Mouse (Mus musculus): ENCODE measurements around the gene Cbll1. TPM values are rescaled to one million over a fixed set of nuclear protein-coding genes. Genes with fewer than 3 reads are reported as not detected.
"Not testable (repeated sequence)": the region's sequence is repeated elsewhere in the genome, so short reads cannot be mapped to it uniquely, and the experiment has no call there.

Cbll1 gene
- polyA plus RNA-seq, 1 experiment from 2014 or later = 12.9 TPM

DNA sequence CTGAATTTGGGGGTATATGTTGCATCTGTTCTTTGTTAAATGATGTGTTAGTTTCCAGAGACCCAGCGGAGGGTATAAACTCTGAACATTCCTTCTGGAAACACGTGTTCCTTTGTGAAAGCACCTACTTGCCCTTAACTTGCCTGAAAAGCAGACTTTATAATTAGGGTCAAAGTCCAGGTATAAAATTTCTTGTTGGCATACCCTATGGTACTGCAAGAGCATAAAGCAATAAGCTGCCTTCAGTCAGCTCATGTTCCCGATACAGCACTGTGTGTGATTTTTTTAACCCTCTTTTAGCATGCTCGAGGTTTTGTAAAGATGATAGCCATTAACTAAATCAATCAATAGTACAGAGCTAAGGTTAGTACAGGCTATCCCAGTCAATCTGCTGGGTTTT is 36.8 kb downstream of the Cbll1 start:
- no peak overlapping the region for H3K9ac ChIP-seq (replicated peaks)
- H3K27ac ChIP-seq (replicated peaks) = no peak overlapping the region
- H3K4me3 ChIP-seq = no peak overlapping the region
- no peaks in the 10 kb centered on the region for H3K9me3 ChIP-seq
- no peaks in the 10 kb centered on the region for H3K36me3 ChIP-seq
- ATAC-seq (replicated peaks) = no peak
- no peaks in the 10 kb centered on the region for H3K4me1 ChIP-seq
- 89% methylated on average over 4 of the region's 4 CpGs for WGBS
- H3K27me3 ChIP-seq = no peaks in the 10 kb centered on the region
- H3K4me2 ChIP-seq (replicated peaks) = no peak overlapping the region

DNA sequence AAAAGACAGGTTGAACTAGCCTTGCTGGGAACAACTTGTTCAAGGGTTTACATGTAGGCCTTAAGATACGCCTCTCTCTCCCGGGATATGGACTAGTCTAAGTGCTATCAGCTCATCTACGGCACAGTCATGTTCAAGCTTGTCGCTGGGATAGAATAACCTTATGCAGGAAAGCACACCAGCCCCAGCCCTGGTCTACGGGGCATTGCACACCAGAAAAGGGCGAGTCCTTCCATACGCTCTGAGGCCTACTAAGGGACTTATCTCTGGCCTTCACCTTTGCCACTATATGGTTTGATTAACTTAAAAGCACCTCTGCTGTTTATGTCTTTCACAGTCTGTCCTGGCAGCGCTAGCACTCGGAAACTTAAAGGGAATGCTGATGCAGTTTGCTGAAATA is 38.0 kb downstream of the Cbll1 start:
- Histone ChIP-seq H3K27ac (replicated peaks) (no peak overlapping the region), H3K4me1 (no peaks in the 10 kb centered on the region)
- 93% methylated on average over 9 of the region's 9 CpGs for WGBS

DNA sequence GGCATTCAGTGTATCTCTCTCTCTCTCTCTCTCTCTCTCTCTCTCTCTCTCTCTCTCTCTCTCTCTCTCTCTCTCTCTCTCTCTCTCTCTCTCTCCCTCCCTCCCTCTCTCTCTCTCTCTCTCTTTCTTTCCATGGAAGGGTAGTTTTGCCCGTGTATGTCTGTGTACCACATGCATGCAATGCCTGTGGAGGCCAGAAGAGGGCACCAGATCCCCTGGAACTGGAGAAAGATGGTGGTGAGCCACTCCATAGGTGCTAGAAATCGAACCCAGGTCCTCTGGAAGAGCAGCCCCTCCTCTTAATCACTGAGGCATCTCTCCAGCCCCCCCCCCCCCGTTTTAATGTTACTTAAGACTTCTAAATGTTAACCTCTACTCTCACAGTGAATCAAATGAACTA is 39.1 kb downstream of the Cbll1 start:
- not testable (repeated sequence) for H3K4me3 ChIP-seq; H3K9ac ChIP-seq (replicated peaks)

More for the DNA sequence above, 38.0 kb downstream of the Cbll1 start:
- Histone ChIP-seq H3K4me3 (no peak overlapping the region), H3K9ac (replicated peaks) (no peak overlapping the region), H3K4me2 (replicated peaks) (no peak overlapping the region), H3K9me3 (no peaks in the 10 kb centered on the region), H3K36me3 (no peaks in the 10 kb centered on the region), H3K27me3 (no peaks in the 10 kb centered on the region)
- no peak for ATAC-seq (replicated peaks)

DNA sequence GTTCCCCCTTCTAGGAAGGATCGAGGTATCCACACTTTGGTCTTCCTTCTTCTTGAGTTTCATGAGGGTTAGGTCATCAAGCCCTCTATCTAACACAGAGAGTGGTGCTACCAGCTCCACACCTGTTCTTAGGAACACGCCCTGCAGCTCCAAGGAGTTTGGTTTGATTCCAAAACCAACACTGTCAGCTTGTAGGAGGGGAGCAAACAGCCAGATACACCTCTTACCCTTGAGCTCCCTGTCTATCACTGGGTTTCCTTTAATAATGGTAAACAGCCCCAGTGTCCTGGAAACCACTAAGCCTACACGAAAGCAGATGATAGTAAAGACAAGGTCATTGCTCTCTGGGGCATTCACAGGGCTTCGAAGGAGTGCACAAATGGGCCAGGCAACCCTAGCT is 40.9 kb downstream of the Cbll1 start:
- no peak overlapping the region for H3K9ac ChIP-seq (replicated peaks)
- no peaks in the 10 kb centered on the region for H3K27me3 ChIP-seq
- H3K36me3 ChIP-seq = no peaks in the 10 kb centered on the region
- H3K4me1 ChIP-seq = no peaks in the 10 kb centered on the region
- no peak for ATAC-seq (replicated peaks)
- H3K27ac ChIP-seq (replicated peaks) = no peak overlapping the region
- no peaks in the 10 kb centered on the region for H3K9me3 ChIP-seq
- 82% methylated on average over 4 of the region's 4 CpGs for WGBS
- H3K4me2 ChIP-seq (replicated peaks) = no peak overlapping the region
- no peak overlapping the region for H3K4me3 ChIP-seq

More for the DNA sequence above, 39.1 kb downstream of the Cbll1 start:
- not testable (repeated sequence) for H3K4me1 ChIP-seq; H3K4me2 ChIP-seq (replicated peaks); H3K36me3 ChIP-seq; ATAC-seq (replicated peaks); H3K27ac ChIP-seq (replicated peaks); H3K9me3 ChIP-seq; H3K27me3 ChIP-seq
- WGBS = 50% methylated on average over 3 of the region's 3 CpGs

DNA sequence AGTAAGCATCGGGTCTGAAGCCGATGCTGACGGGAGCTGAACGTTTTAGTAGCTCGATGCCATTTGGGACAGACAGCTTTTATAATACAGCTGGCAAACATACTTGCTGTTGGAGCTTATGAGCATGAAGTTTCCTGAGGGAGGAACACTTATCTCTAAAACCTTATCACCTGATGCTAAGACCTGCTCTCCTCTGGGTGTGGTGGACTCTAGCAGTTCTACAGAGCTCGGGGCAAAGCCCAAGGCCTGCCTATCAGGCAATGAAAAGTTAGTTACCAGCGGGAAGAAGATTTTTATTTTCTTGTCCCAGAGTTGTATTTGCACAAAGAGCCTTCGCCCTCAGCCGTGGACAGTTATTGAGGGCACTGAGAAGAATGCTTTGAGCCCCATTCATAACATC is 43.1 kb downstream of the Cbll1 start:
- H3K27me3 ChIP-seq = no peaks in the 10 kb centered on the region
- H3K4me2 ChIP-seq (replicated peaks) = no peak overlapping the region
- WGBS = 80% methylated on average over 9 of the region's 9 CpGs
- H3K9me3 ChIP-seq = no peaks in the 10 kb centered on the region
- no peak for ATAC-seq (replicated peaks)
- H3K4me1 ChIP-seq = no peaks in the 10 kb centered on the region
- H3K9ac ChIP-seq (replicated peaks) = no peak overlapping the region
- H3K4me3 ChIP-seq = no peak overlapping the region
- no peak overlapping the region for H3K27ac ChIP-seq (replicated peaks)
- H3K36me3 ChIP-seq = no peaks in the 10 kb centered on the region

DNA sequence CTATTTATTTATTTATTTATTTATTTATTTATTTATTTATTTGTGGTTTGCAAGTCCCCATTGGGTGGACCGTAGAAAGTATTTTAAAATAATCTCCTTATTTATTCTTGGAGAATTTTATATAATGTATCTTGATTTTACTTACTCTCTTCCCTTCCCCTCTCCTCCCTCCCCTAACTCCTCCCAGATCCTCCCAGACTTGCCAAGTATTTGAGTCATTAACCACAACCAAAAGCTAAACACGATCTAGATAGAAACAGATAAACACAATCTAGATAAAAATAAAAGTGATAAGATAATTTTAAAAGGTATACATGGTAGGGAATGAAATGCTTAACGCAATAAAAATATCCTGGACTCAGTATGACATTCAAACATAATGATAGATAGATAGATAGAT is 50.1 kb downstream of the Cbll1 start:
- Histone ChIP-seq H3K9ac (replicated peaks) (no peak overlapping the region), H3K36me3 (no peaks in the 10 kb centered on the region), H3K4me1 (peaks cover 1% of the 10 kb centered on the region; the same call in 1 of the 2 replicates), H3K27me3 (no peaks in the 10 kb centered on the region), H3K4me2 (replicated peaks) (no peak overlapping the region), H3K4me3 (no peak overlapping the region), H3K9me3 (no peaks in the 10 kb centered on the region), H3K27ac (replicated peaks) (no peak overlapping the region)
- WGBS = 96% methylated on average over 3 of the region's 3 CpGs
- ATAC-seq (replicated peaks) = no peak

DNA sequence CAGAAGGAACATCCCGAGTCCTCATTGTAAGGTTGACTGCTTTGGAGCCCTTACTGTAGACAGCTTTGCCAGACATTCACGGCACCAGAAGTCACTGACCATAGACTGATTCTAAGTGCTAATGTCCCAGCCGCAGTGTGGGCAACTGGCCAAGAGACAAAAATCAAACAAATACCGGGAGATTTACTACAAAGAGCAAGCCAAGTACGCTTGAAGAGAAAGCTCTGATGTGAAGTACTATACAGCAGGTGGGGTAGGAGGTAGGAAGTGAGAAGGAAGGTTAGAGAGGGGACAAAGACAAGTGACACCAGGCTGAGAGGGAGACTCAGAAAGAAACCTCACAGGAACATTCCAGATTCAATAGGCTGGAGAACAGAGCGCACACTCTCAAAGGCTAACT is 54.6 kb downstream of the Cbll1 start:
- 64% methylated on average over 6 of the region's 6 CpGs for WGBS
- peaks cover 8% of the 10 kb centered on the region; the same call in 1 of the 2 replicates for H3K4me1 ChIP-seq
- H3K9me3 ChIP-seq = no peaks in the 10 kb centered on the region
- no peak overlapping the region for H3K4me2 ChIP-seq (replicated peaks)
- H3K9ac ChIP-seq (replicated peaks) = no peak overlapping the region
- no peaks in the 10 kb centered on the region for H3K27me3 ChIP-seq
- no peak overlapping the region for H3K4me3 ChIP-seq
- H3K27ac ChIP-seq (replicated peaks) = no peak overlapping the region
- no peaks in the 10 kb centered on the region for H3K36me3 ChIP-seq
- ATAC-seq (replicated peaks) = no peak

DNA sequence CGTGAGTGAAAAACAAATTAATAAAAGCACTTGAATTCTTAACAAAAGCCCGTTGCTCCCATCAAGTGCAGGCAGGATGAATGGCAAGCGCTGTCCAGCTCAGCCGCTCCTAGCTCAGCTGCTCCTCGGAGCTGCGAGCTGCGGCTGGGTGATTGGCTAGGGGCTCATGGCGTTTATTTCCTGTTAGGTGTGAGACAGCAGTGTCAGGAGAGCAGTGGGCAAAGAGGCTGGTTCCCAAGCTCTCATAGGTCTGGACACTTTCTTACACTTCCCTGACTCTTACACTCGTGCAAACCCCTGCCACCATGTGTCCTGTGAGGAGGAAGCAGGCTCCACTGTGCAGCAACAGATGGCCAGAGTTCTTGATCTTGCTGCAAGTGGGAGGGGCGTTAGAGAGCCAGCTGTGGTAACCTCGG is 55.3 kb downstream of the Cbll1 start:
- Histone ChIP-seq H3K4me2 (replicated peaks) (peak overlapping the region; percentile 42), H3K4me1 (peaks cover 8% of the 10 kb centered on the region; the same call in 1 of the 2 replicates), H3K9me3 (no peaks in the 10 kb centered on the region), H3K27me3 (no peaks in the 10 kb centered on the region), H3K36me3 (no peaks in the 10 kb centered on the region), H3K27ac (replicated peaks) (no peak overlapping the region), H3K4me3 (peak overlapping the region; percentile 22), H3K9ac (replicated peaks) (0 out of 2 replicates have a peak overlapping the region, but pooled peaks have one; percentile 15)
- 0 out of 2 replicates have a peak, but pooled peaks have one; percentile 55 for ATAC-seq (replicated peaks)
- WGBS = 2% methylated on average over 11 of the region's 11 CpGs

DNA sequence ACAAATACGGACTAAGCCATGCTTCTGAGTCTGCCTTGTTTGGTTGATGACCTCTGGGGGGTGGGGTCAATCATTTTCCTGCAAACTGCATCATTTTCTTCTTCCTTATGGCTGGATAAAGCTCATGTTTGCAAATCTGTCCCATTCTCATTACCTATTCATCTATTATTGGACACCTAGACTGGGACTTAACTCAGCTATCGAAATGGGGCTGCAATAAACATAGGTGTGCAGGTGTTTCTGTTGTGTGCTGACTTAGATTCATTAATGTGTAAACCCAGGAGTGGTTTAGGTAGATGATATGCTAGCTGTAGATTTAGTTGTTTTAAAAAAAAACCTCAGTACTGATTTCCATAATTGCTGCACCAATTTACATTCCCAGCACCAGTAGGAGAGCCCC is 59.8 kb downstream of the Cbll1 start:
- WGBS = 70% methylated on average over 2 of the region's 2 CpGs
- Histone ChIP-seq H3K27ac (replicated peaks) (no peak overlapping the region), H3K9ac (replicated peaks) (no peak overlapping the region), H3K4me3 (no peak overlapping the region), H3K4me2 (replicated peaks) (no peak overlapping the region), H3K27me3 (no peaks in the 10 kb centered on the region), H3K36me3 (no peaks in the 10 kb centered on the region), H3K4me1 (peaks cover 8% of the 10 kb centered on the region; the same call in 1 of the 2 replicates), H3K9me3 (no peaks in the 10 kb centered on the region)
- ATAC-seq (replicated peaks) = no peak

DNA sequence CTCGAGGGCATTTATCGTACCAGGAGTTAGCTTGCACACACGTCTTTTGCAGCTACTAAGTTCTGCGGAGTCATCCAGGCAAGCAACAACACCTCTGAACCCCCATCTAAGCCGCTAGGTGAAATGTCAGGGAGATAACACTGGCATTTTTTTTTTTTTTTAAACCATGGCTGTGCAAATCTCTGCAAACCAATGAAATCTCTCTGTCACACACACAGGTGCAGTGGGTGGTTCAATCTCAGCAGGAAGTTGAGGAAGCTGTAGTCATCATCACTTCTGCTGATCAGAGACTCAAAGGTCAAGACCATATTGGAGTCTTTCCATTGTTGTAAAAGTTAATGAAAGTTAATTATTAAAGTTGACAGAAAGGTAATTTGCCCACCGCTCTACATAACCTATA is 61.6 kb downstream of the Cbll1 start:
- Histone ChIP-seq H3K4me3 (no peak overlapping the region), H3K36me3 (no peaks in the 10 kb centered on the region), H3K4me2 (replicated peaks) (no peak overlapping the region), H3K9ac (replicated peaks) (no peak overlapping the region), H3K27me3 (no peaks in the 10 kb centered on the region), H3K4me1 (no peaks in the 10 kb centered on the region), H3K9me3 (no peaks in the 10 kb centered on the region), H3K27ac (replicated peaks) (no peak overlapping the region)
- 82% methylated on average over 6 of the region's 6 CpGs for WGBS
- no peak for ATAC-seq (replicated peaks)

Other genes starting within 250 kb of the Cbll1 start
- gene Lamb1, start 234.4 kb downstream of the Cbll1 start, polyA plus RNA-seq (2015; fragmentation: Nextera tagmentation; extraction: Ambion mirVana) = 18.3 and 19.1 TPM in 2 replicates
- gene Dld, start 148.2 kb downstream of the Cbll1 start, polyA plus RNA-seq (2015; fragmentation: Nextera tagmentation; extraction: Ambion mirVana) = 115 and 126 TPM in 2 replicates
- gene Slc26a3, start 108.7 kb downstream of the Cbll1 start, polyA plus RNA-seq (2015; fragmentation: Nextera tagmentation; extraction: Ambion mirVana) = 0.08 and 0.11 TPM in 2 replicates
- gene Slc26a4, start 60.4 kb upstream of the Cbll1 start, polyA plus RNA-seq (2015; fragmentation: Nextera tagmentation; extraction: Ambion mirVana) = 0.08 TPM in 1 of 2 replicates, not detected in the other
- 27.3 and 27.6 TPM in 2 replicates for gene Bcap29, start 135.0 kb upstream of the Cbll1 start, polyA plus RNA-seq (2015; fragmentation: Nextera tagmentation; extraction: Ambion mirVana)
- gene Dus4l, start 155.2 kb upstream of the Cbll1 start, polyA plus RNA-seq (2015; fragmentation: Nextera tagmentation; extraction: Ambion mirVana) = 7.3 and 10.8 TPM in 2 replicates
- 24.1 and 27.2 TPM in 2 replicates for gene Cog5, start 155.3 kb upstream of the Cbll1 start, polyA plus RNA-seq (2015; fragmentation: Nextera tagmentation; extraction: Ambion mirVana)
- gene Gpr22, start 214.3 kb upstream of the Cbll1 start, polyA plus RNA-seq (2015; fragmentation: Nextera tagmentation; extraction: Ambion mirVana) = 10.7 TPM in 2 replicates